Comparison of ENCODE assay signal across 8 mouse cellular contexts in genomic region chr6:99485217-99485883, GRCm38 (mm10). TPM values are rescaled to one million over a fixed set of nuclear protein-coding genes. Genes with fewer than 3 reads are reported as not detected.
DNase-seq lines count a peak whose midpoint lies in the region; ATAC-seq and TF ChIP-seq lines count a peak whose summit lies in the region.

No protein-coding gene starts in this region.

- no peak for DNase-seq in Patski (ENCODE audit: low read depth, low spot score)
- peak; percentile 43 to 48 for DNase-seq in cerebellum, postnatal 25 days
- DNase-seq in gastrocnemius, adult 2 months, result peak; percentile 87
- peak; percentile 83 to 88 for DNase-seq in layer of hippocampus, postnatal 36 days
- DNase-seq in lung, postnatal 14 days, result peak; percentile 64
- peak; percentile 61 for DNase-seq in ovary, postnatal 36 days (ENCODE audit: low spot score)
- DNase-seq in urinary bladder, adult 18-20 months (ENCODE audit: low spot score in 2 of 2), result peak; percentile 44 to 73

- H3K27me3 ChIP-seq in Patski, result no peaks in the 10 kb centered on the region
- no peaks in the 10 kb centered on the region for H3K27me3 ChIP-seq in hindbrain, embryonic 16.5 days (replicated peaks; ENCODE audit: control insufficient read depth, insufficient read depth, low read length)

- no peak for TF ChIP-seq CTCF in Patski (IDR thresholded peaks at IDR 0.05)
- TF ChIP-seq CTCF in gastrocnemius, adult 2 months (IDR thresholded peaks at IDR 0.05), result no peak

- H3K27ac ChIP-seq in gastrocnemius, adult 2 months, result peak overlapping the region; percentile 91
- H3K27ac ChIP-seq in hindbrain, embryonic 16.5 days (ENCODE audit: low read depth, low read length), result peak overlapping the region; percentile 77

- peaks cover 1% of the 10 kb centered on the region; the same call in 1 of the 2 replicates for H3K9me3 ChIP-seq in hindbrain, embryonic 16.5 days (ENCODE audit: control insufficient read depth, low read length)

- CTCF ChIA-PET in Patski (lab: Charles Lee), result interaction anchor here (1.0 to 1.5 kb wide), 5 partner anchors 9 to 45 kb away, joined by 3 to 4 read pairs (median 3); no protein-coding TSS in a partner anchor

- in situ Hi-C loops in Patski (cut with MboI; ENCODE audit: low pct_unique_long_range_greater_than_20kb), result no loop called here

- intact Hi-C loops in gastrocnemius, adult 2 months (cut with DNase I), result loop anchor here (1.0 to 5.0 kb wide), 2 partner anchors 26 to 37 kb away; partner anchors contain the start of gene Foxp1

- no peaks in the 10 kb centered on the region for H3K36me3 ChIP-seq in hindbrain, embryonic 16.5 days (ENCODE audit: control insufficient read depth, insufficient read depth, low read length)

- peak; percentile 84 for ATAC-seq in Patski
- peak; percentile 91 for ATAC-seq in hindbrain, embryonic 16.5 days

- POLR2A ChIA-PET in Patski (lab: Charles Lee), result interaction anchor here (0.6 kb wide), 1 partner anchor 442 kb away, joined by 3 read pairs; no protein-coding TSS in a partner anchor

- WGBS in hindbrain, embryonic 16.5 days, result 12% methylated on average over 20 of the region's 20 CpGs

- peak overlapping the region; percentile 52 for H3K4me2 ChIP-seq in hindbrain, embryonic 16.5 days (ENCODE audit: low read length)

- peak overlapping the region; percentile 66 for H3K4me3 ChIP-seq in gastrocnemius, adult 2 months
- peak overlapping the region; percentile 17 for H3K4me3 ChIP-seq in hindbrain, embryonic 16.5 days (ENCODE audit: low read length)

- H3K9ac ChIP-seq in hindbrain, embryonic 16.5 days (ENCODE audit: low read depth, low read length), result peak overlapping the region; percentile 46; the same call in 1 of the 2 replicates

- H3K4me1 ChIP-seq in hindbrain, embryonic 16.5 days (ENCODE audit: control insufficient read depth, insufficient read depth, low read depth, low read length), result peaks cover 22% of the 10 kb centered on the region

RNA-seq across cellular contexts. Expression of gene Foxp1, which starts 37.2 kb away (rescaled TPM):
- polyA plus RNA-seq in Patski (2021), result 39.3 TPM
- 10 to 100 TPM; 17.4 to 20.9 TPM for total RNA-seq in gastrocnemius, adult 2 months (2021)
- polyA plus RNA-seq in hindbrain, embryonic 16.5 days (2015; fragmentation: Nextera tagmentation; extraction: Ambion mirVana), result 47.8 and 63.7 TPM in 2 replicates
- 10 to 100 TPM; 82.4 to 85.4 TPM for total RNA-seq in layer of hippocampus, postnatal 36 days (2021)
